Mouse (Mus musculus): ENCODE measurements around the gene Lman1l. TPM values are rescaled to one million over a fixed set of nuclear protein-coding genes. Genes with fewer than 3 reads are reported as not detected.

The Lman1l gene
- total RNA-seq, 2 experiments from 2014 or later = not detected

GRCm38 (mm10) chr9:57618854-57619253, 1.7 kb downstream of the Lman1l start:
- DNase-seq (ENCODE audit: low spot score in 2 of 2) = no peak

- no peak for DNase-seq (ENCODE audit: low spot score in 2 of 2)
These were observed 2.9 kb downstream of the Lman1l start for GRCm38 (mm10) chr9:57617556-57618169.

GRCm38 (mm10) chr9:57614786-57615185, 5.8 kb downstream of the Lman1l start:
- DNase-seq (ENCODE audit: low spot score in 2 of 2) = no peak

- no peak for DNase-seq (ENCODE audit: low spot score in 2 of 2)
These were observed 6.6 kb downstream of the Lman1l start for GRCm38 (mm10) chr9:57613975-57614374.

GRCm38 (mm10) chr9:57612587-57612986, 8.0 kb downstream of the Lman1l start:
- no peak for DNase-seq (ENCODE audit: low spot score in 2 of 2)

- no peak for DNase-seq (ENCODE audit: low spot score in 2 of 2)
These were observed 10.2 kb downstream of the Lman1l start for GRCm38 (mm10) chr9:57610359-57610826.

- DNase-seq (ENCODE audit: low spot score in 2 of 2) = no peak
These were observed 10.8 kb downstream of the Lman1l start for GRCm38 (mm10) chr9:57609803-57610202.

GRCm38 (mm10) chr9:57606139-57606851, 14.3 kb downstream of the Lman1l start, which contains the start of gene Cplx3:
Cplx3 (minus strand) TSS chr9:57606281.
- no peak for DNase-seq (ENCODE audit: low spot score in 2 of 2)

GRCm38 (mm10) chr9:57605503-57605902, 15.1 kb downstream of the Lman1l start:
- DNase-seq (ENCODE audit: low spot score in 2 of 2) = no peak

GRCm38 (mm10) chr9:57604875-57605274, 15.7 kb downstream of the Lman1l start:
- DNase-seq (ENCODE audit: low spot score in 2 of 2) = no peak

GRCm38 (mm10) chr9:57602098-57602497, 18.5 kb downstream of the Lman1l start:
- no peak for DNase-seq (ENCODE audit: low spot score in 2 of 2)

GRCm38 (mm10) chr9:57601353-57601706, 19.2 kb downstream of the Lman1l start:
- DNase-seq (ENCODE audit: low spot score in 2 of 2) = no peak

- DNase-seq (ENCODE audit: low spot score in 2 of 2) = no peak
These were observed 19.8 kb downstream of the Lman1l start for GRCm38 (mm10) chr9:57600620-57601352.

- DNase-seq (ENCODE audit: low spot score in 2 of 2) = no peak
These were observed 21.6 kb downstream of the Lman1l start for GRCm38 (mm10) chr9:57598851-57599563.

- no peak for DNase-seq (ENCODE audit: low spot score in 2 of 2)
These were observed 22.6 kb downstream of the Lman1l start for GRCm38 (mm10) chr9:57597929-57598382.

GRCm38 (mm10) chr9:57597265-57597664, 23.3 kb downstream of the Lman1l start:
- no peak for DNase-seq (ENCODE audit: low spot score in 2 of 2)

- no peak for DNase-seq (ENCODE audit: low spot score in 2 of 2)
These were observed 26.4 kb downstream of the Lman1l start for GRCm38 (mm10) chr9:57594174-57594509.

- DNase-seq (ENCODE audit: low spot score in 2 of 2) = no peak
These were observed 27.0 kb downstream of the Lman1l start for GRCm38 (mm10) chr9:57593454-57594173.

GRCm38 (mm10) chr9:57590726-57591125, 29.8 kb downstream of the Lman1l start:
- no peak for DNase-seq (ENCODE audit: low spot score in 2 of 2)

GRCm38 (mm10) chr9:57589224-57590126, 31.1 kb downstream of the Lman1l start, which contains the start of gene Ulk3:
Ulk3 (plus strand) TSS chr9:57589452.
- DNase-seq (ENCODE audit: low spot score in 2 of 2) = peak; percentile 53 to 65
